Mouse (Mus musculus): ENCODE measurements around the gene Ormdl1.
"Not testable (repeated sequence)": the region's sequence is repeated elsewhere in the genome, so short reads cannot be mapped to it uniquely, and the experiment has no call there.

The Ormdl1 gene

GRCm38 (mm10) chr1:53296581-53297383 is at the start of gene Ormdl1, which contains the start of the genes Pms1 and Gm28778:
TSS of gene Ormdl1 (plus strand) at chr1:53297095.
TSS of gene Pms1 (minus strand) at chr1:53297018.
TSS of gene Gm28778 (plus strand) at chr1:53297111.
- DNase-seq (ENCODE audit: low read depth, low spot score), result peak; percentile 95

- not testable (repeated sequence) for DNase-seq (ENCODE audit: low read depth, low spot score)
These were observed 31.8 kb upstream of the Ormdl1 start for GRCm38 (mm10) chr1:53264958-53265612.

- no peak for DNase-seq (ENCODE audit: low read depth, low spot score)
These were observed 27.0 kb upstream of the Ormdl1 start for GRCm38 (mm10) chr1:53269901-53270300.

GRCm38 (mm10) chr1:53272646-53273045 is 24.2 kb upstream of the Ormdl1 start:
- DNase-seq (ENCODE audit: low read depth, low spot score), result no peak

- no peak for DNase-seq (ENCODE audit: low read depth, low spot score)
These were observed 5.7 kb upstream of the Ormdl1 start for GRCm38 (mm10) chr1:53291197-53291596.

- no peak for DNase-seq (ENCODE audit: low read depth, low spot score)
These were observed 3.6 kb downstream of the Ormdl1 start for GRCm38 (mm10) chr1:53300506-53300905.

- DNase-seq (ENCODE audit: low read depth, low spot score), result peak; percentile 85
These were observed 16.4 kb downstream of the Ormdl1 start, which contains the start of gene Osgepl1 for GRCm38 (mm10) chr1:53312989-53313967. TSS of gene Osgepl1 (plus strand) at chr1:53313624.

- DNase-seq (ENCODE audit: low read depth, low spot score), result no peak
These were observed 24.9 kb downstream of the Ormdl1 start for GRCm38 (mm10) chr1:53321662-53322344.

- DNase-seq (ENCODE audit: low read depth, low spot score), result peak; percentile 41
These were observed 26.4 kb downstream of the Ormdl1 start for GRCm38 (mm10) chr1:53323254-53323653.

- no peak for DNase-seq (ENCODE audit: low read depth, low spot score)
These were observed 27.4 kb downstream of the Ormdl1 start for GRCm38 (mm10) chr1:53324277-53324676.

- no peak for DNase-seq (ENCODE audit: low read depth, low spot score)
These were observed 28.1 kb downstream of the Ormdl1 start for GRCm38 (mm10) chr1:53324827-53325494.

GRCm38 (mm10) chr1:53333527-53333926 is 36.6 kb downstream of the Ormdl1 start:
- not testable (repeated sequence) for DNase-seq (ENCODE audit: low read depth, low spot score)

- DNase-seq (ENCODE audit: low read depth, low spot score), result no peak
These were observed 38.6 kb downstream of the Ormdl1 start for GRCm38 (mm10) chr1:53335465-53335864.

GRCm38 (mm10) chr1:53337403-53337802 is 40.5 kb downstream of the Ormdl1 start:
- not testable (repeated sequence) for DNase-seq (ENCODE audit: low read depth, low spot score)

GRCm38 (mm10) chr1:53341071-53341470 is 44.2 kb downstream of the Ormdl1 start:
- no peak for DNase-seq (ENCODE audit: low read depth, low spot score)

GRCm38 (mm10) chr1:53352327-53353261 is 55.7 kb downstream of the Ormdl1 start, which contains the start of the genes Asdurf, Gm28551 and Asnsd1:
TSS of gene Asdurf (minus strand) at chr1:53352619.
TSS of gene Gm28551 (minus strand) at chr1:53352667.
TSS of gene Asnsd1 (minus strand) at chr1:53352752.
- peak; percentile 97 for DNase-seq (ENCODE audit: low read depth, low spot score)

- no peak for DNase-seq (ENCODE audit: low read depth, low spot score)
These were observed 62.1 kb downstream of the Ormdl1 start for GRCm38 (mm10) chr1:53358988-53359387.

Measured in R1 (cell line).